Mouse (Mus musculus): Measurements from ENCODE around the gene Olfr370.

- TF ChIP-seq POLR2A (IDR thresholded peaks at IDR 0.05; ENCODE audit: borderline replicate concordance, control insufficient read depth, low read depth, low read length) = no peak
- TF ChIP-seq CTCF (IDR thresholded peaks at IDR 0.05; ENCODE audit: control insufficient read depth, insufficient read depth, low read length) = no peak
These were observed 41.3 kb downstream of the Olfr370 start for GRCm38 (mm10) chr8:83576921-83577320.

Data from bone marrow, adult 2 months (tissue).